29 mouse cellular contexts compared by ENCODE assay signal in genomic region chr16:44774201-44774600, GRCm38 (mm10). TPM values are rescaled to one million over a fixed set of nuclear protein-coding genes. Genes with fewer than 3 reads are reported as not detected.
DNase-seq lines count a peak whose midpoint lies in the region; ATAC-seq and TF ChIP-seq lines count a peak whose summit lies in the region.
"Had no signal": no experiment of that assay in that cellular context is flagged by ENCODE, and none has a peak within 500 bp of the region (broad histone marks: within the 10 kb centered on the region; RNA-seq: fewer than 3 reads in every experiment).

No protein-coding gene starts in this region.

- no peak overlapping the region for H3K27ac ChIP-seq in CH12.LX (ENCODE audit: insufficient read depth, low read depth)
- H3K27ac ChIP-seq in layer of hippocampus, adult 2 months, result no peak overlapping the region
- H3K27ac ChIP-seq: embryonic facial prominence, embryonic 13.5 days; embryonic facial prominence, embryonic 15.5 days; forebrain, embryonic 10.5 days; forebrain, embryonic 12.5 days had no signal

- ATAC-seq in activated CD4-positive, CD25-positive, alpha-beta regulatory T cell, adult 4 months, result peak; percentile 58
- peak; percentile 49 for ATAC-seq in inflammation-experienced regulatory T-cells, adult 6 months
- ATAC-seq: forebrain, embryonic 14.5 days; forebrain, embryonic 16.5 days; Patski had no signal

- no peak overlapping the region for H3K9ac ChIP-seq in CH12.LX (ENCODE audit: insufficient read depth, low read depth)
- H3K9ac ChIP-seq: embryonic facial prominence, embryonic 13.5 days; embryonic facial prominence, embryonic 15.5 days; forebrain, embryonic 12.5 days had no signal

- no peak for TF ChIP-seq CTCF in CH12.LX (conservative IDR thresholded peaks at IDR 0.05 in 1 of 2, IDR thresholded peaks at IDR 0.05 in 1 of 2; ENCODE audit: low read depth in 2 of 2, low read length in 2 of 2)
- TF ChIP-seq CTCF in layer of hippocampus, adult 2 months (conservative IDR thresholded peaks at IDR 0.05), result no peak

- dilution Hi-C loops in CH12.LX (cut with MboI; ENCODE audit: extremely low pct_ligation_motif_present, extremely low pct_unique_long_range_greater_than_20kb, low sequenced_read_pairs), result no loop called here

- no peaks in the 10 kb centered on the region for H3K36me3 ChIP-seq in CH12.LX (replicated peaks in 1 of 2; ENCODE audit: control insufficient read depth in 1 of 2, insufficient read depth in 1 of 2, low read length in 1 of 2)
- H3K36me3 ChIP-seq: embryonic facial prominence, embryonic 13.5 days; embryonic facial prominence, embryonic 15.5 days; forebrain, embryonic 10.5 days; forebrain, embryonic 12.5 days had no signal

- no peaks in the 10 kb centered on the region for H3K79me2 ChIP-seq in CH12.LX (replicated peaks; ENCODE audit: control insufficient read depth, extremely low read depth, insufficient read depth, poor library complexity, severe bottlenecking)

- no peak overlapping the region for H3K4me2 ChIP-seq in CH12.LX (ENCODE audit: insufficient read depth, low read depth, poor library complexity, severe bottlenecking)
- H3K4me2 ChIP-seq: embryonic facial prominence, embryonic 13.5 days; embryonic facial prominence, embryonic 15.5 days; forebrain, embryonic 12.5 days had no signal

- in situ Hi-C loops in CH12.LX (cut with MboI; ENCODE audit: low pct_ligation_motif_present, low pct_unique_long_range_greater_than_20kb, low sequenced_read_pairs), result no loop called here

- no peaks in the 10 kb centered on the region for H3K9me3 ChIP-seq in CH12.LX (replicated peaks; ENCODE audit: low read length)
- H3K9me3 ChIP-seq: embryonic facial prominence, embryonic 13.5 days; embryonic facial prominence, embryonic 15.5 days; forebrain, embryonic 10.5 days; forebrain, embryonic 12.5 days had no signal

- no peak overlapping the region for H3K4me3 ChIP-seq in CH12.LX (replicated peaks in 1 of 3; ENCODE audit: low read depth in 2 of 3, low read length in 2 of 3, poor library complexity in 1 of 3)
- H3K4me3 ChIP-seq in layer of hippocampus, adult 2 months, result no peak overlapping the region
- H3K4me3 ChIP-seq: embryonic facial prominence, embryonic 13.5 days; embryonic facial prominence, embryonic 15.5 days; erythroblast, embryonic 14.5 days; forebrain, embryonic 10.5 days; forebrain, embryonic 12.5 days had no signal

- peaks cover 0 to 22% of the 10 kb centered on the region in 2 experiments; a peak in 2 of 4 replicates for H3K4me1 ChIP-seq in CH12.LX (ENCODE audit: control insufficient read depth in 1 of 2, insufficient read depth in 2 of 2)
- H3K4me1 ChIP-seq: embryonic facial prominence, embryonic 13.5 days; embryonic facial prominence, embryonic 15.5 days; forebrain, embryonic 10.5 days; forebrain, embryonic 12.5 days had no signal

- no peaks in the 10 kb centered on the region for H3K27me3 ChIP-seq in CH12.LX (replicated peaks)
- H3K27me3 ChIP-seq: embryonic facial prominence, embryonic 13.5 days; embryonic facial prominence, embryonic 15.5 days; forebrain, embryonic 12.5 days; Patski had no signal

- no peak for TF ChIP-seq RAD21 in CH12.LX (IDR thresholded peaks at IDR 0.05; ENCODE audit: low read depth, low read length)

- intact Hi-C loops in heart, postnatal 14 days (cut with DNase I), result no loop called here

- TF ChIP-seq POLR2A in CH12.LX (IDR thresholded peaks at IDR 0.05; ENCODE audit: low read depth, low read length), result no peak

- 0 out of 2 replicates have a peak, but pooled peaks have one; percentile 15 for TF ChIP-seq EP300 in CH12.LX (IDR thresholded peaks at IDR 0.05; ENCODE audit: low read length)

- DNase-seq in CD4-positive, CD25-positive, alpha-beta regulatory T cell, adult 2 months (ENCODE audit: low read depth, low spot score), result peak; percentile 59
- DNase-seq in CH12.LX (ENCODE audit: extremely low read depth), result peak; percentile 53
- DNase-seq in testis, postnatal 10 days (ENCODE audit: low spot score), result no peak
- no peak for DNase-seq in heart, postnatal 14 days
- no peak for DNase-seq in layer of hippocampus, adult 2 months (ENCODE audit: low spot score in 2 of 2)
- DNase-seq in heart, postnatal 4 days, result no peak
- DNase-seq: adrenal gland, adult 2 months; adrenal gland, postnatal 10 days; adrenal gland, postnatal 25 days; cerebellum, adult 11 months; cerebellum, adult 18-20 months; cerebellum, adult 8-10 months; cerebellum, adult 9-11 months; cerebellum, postnatal 14 days; embryo, embryonic 11 days had no signal

TF ChIP-seq in CH12.LX, 34 proteins besides CTCF, POLR2A, EP300 and RAD21:
- TF ChIP-seq IRF4 (IDR thresholded peaks at IDR 0.05; ENCODE audit: low read depth, low read length) (no peak), ELF1 (IDR thresholded peaks at IDR 0.05; ENCODE audit: low read depth, low read length) (no peak), JUN (IDR thresholded peaks at IDR 0.05; ENCODE audit: insufficient read depth, low read depth, low read length) (no peak), NELFE (IDR thresholded peaks at IDR 0.05; ENCODE audit: low read depth, low read length) (no peak), MAFK (IDR thresholded peaks at IDR 0.05; ENCODE audit: insufficient replicate concordance, low read length) (no peak), POLR2AphosphoS2 (IDR thresholded peaks at IDR 0.05; ENCODE audit: low read depth, low read length) (no peak), ETS1 (conservative IDR thresholded peaks at IDR 0.05; ENCODE audit: low read depth, low read length) (peak; percentile 40; the same call in 1 of the 2 replicates), BHLHE40 (IDR thresholded peaks at IDR 0.05; ENCODE audit: low read depth, low read length) (peak; percentile 21; the same call in 1 of the 2 replicates), ZMIZ1 (IDR thresholded peaks at IDR 0.05; ENCODE audit: low read depth, low read length) (no peak), CHD2 (IDR thresholded peaks at IDR 0.05; ENCODE audit: low read length) (no peak), HCFC1 (IDR thresholded peaks at IDR 0.05; ENCODE audit: low read depth, low read length) (no peak), ZC3H11A (IDR thresholded peaks at IDR 0.05; ENCODE audit: low read depth, low read length) (no peak), MXI1 (IDR thresholded peaks at IDR 0.05; ENCODE audit: low read depth, low read length) (no peak), SMC3 (IDR thresholded peaks at IDR 0.05; ENCODE audit: low read depth, low read length) (no peak), CHD1 (IDR thresholded peaks at IDR 0.05; ENCODE audit: low read depth, low read length) (no peak), NRF1 (IDR thresholded peaks at IDR 0.05; ENCODE audit: low read depth, low read length) (no peak)

RNA-seq across cellular contexts. Expression of gene Cd200r1, which starts 8.7 kb away (rescaled TPM):
- 1.2 and 2.2 TPM in 2 replicates for total RNA-seq in CH12.LX (2012; rRNA removed)
- total RNA-seq in CH12.LX (2014; rRNA removed), result 5.3 and 5.4 TPM in 2 replicates
- 1.3 and 2.5 TPM in 2 replicates for polyA plus RNA-seq in CH12.LX (2012; ENCODE audit: insufficient read length, low read depth)
- 10 to 100 TPM; 39.1 to 40.4 TPM for polyA plus RNA-seq in activated CD4-positive, CD25-positive, alpha-beta regulatory T cell, adult 4 months (2017; shearing (Covaris generic))
- 10 to 100 TPM; 48.8 to 73.3 (median 51.9) TPM for polyA plus RNA-seq in inflammation-experienced regulatory T-cells, adult 6 months (2017; shearing (Covaris generic))
- under 1 TPM; 0.33 to 0.66 TPM for total RNA-seq in heart, postnatal 14 days (2021)
- under 1 TPM in 1 of 2 experiments, not detected in 1; 0.26 TPM for total RNA-seq in layer of hippocampus, adult 2 months (2021)
- total RNA-seq in heart, postnatal 4 days (2021), result under 1 TPM; 0.36 to 0.50 TPM
- total RNA-seq: adrenal gland, postnatal 25 days had no signal
- polyA plus RNA-seq: C2C12; erythroblast, embryonic 14.5 days had no signal

RNA-seq across cellular contexts. Expression of gene Gtpbp8, which starts 28.0 kb away (rescaled TPM):
- total RNA-seq in CH12.LX (2012; rRNA removed) (19.6 and 20.9 TPM in 2 replicates), CH12.LX (2014; rRNA removed) (38.8 and 44.1 TPM in 2 replicates)
- 24.2 and 28.1 TPM in 2 replicates for polyA plus RNA-seq in CH12.LX (2012; ENCODE audit: insufficient read length, low read depth)
- polyA plus RNA-seq in activated CD4-positive, CD25-positive, alpha-beta regulatory T cell, adult 4 months (2017; shearing (Covaris generic)), result 10 to 100 TPM; 34.5 to 43.4 TPM
- polyA plus RNA-seq in inflammation-experienced regulatory T-cells, adult 6 months (2017; shearing (Covaris generic)), result 10 to 100 TPM; 25.0 to 48.9 (median 38.8) TPM
- 10 to 100 TPM; 10.2 to 12.5 TPM for total RNA-seq in heart, postnatal 14 days (2021)
- total RNA-seq in layer of hippocampus, adult 2 months (2021), result 10 to 100 TPM; 29.6 to 31.9 TPM
- total RNA-seq in heart, postnatal 4 days (2021), result 10 to 100 TPM; 12.4 to 16.9 TPM

RNA-seq across cellular contexts. Expression of gene Cd200r4, which starts 37.3 kb away (rescaled TPM):
- total RNA-seq in CH12.LX (2012; rRNA removed) (0.59 and 1.1 TPM in 2 replicates), CH12.LX (2014; rRNA removed) (0.89 and 1.2 TPM in 2 replicates)
- 0.57 and 0.76 TPM in 2 replicates for polyA plus RNA-seq in CH12.LX (2012; ENCODE audit: insufficient read length, low read depth)
- 1 to 10 TPM; 4.5 to 5.4 TPM for polyA plus RNA-seq in activated CD4-positive, CD25-positive, alpha-beta regulatory T cell, adult 4 months (2017; shearing (Covaris generic))
- polyA plus RNA-seq in inflammation-experienced regulatory T-cells, adult 6 months (2017; shearing (Covaris generic)), result 10 to 100 TPM in 1 of 3 experiments, 1 to 10 TPM in 2; 4.9 to 16.5 (median 6.0) TPM
- not detected for total RNA-seq in heart, postnatal 14 days (2021)
- total RNA-seq in layer of hippocampus, adult 2 months (2021), result not detected
- not detected for total RNA-seq in heart, postnatal 4 days (2021)
- total RNA-seq: adrenal gland, adult 2 months; adrenal gland, postnatal 25 days; adrenal gland, postnatal 4 days; ES-E14 had no signal
- polyA plus RNA-seq: C2C12; embryonic facial prominence, embryonic 11.5 days; embryonic facial prominence, embryonic 13.5 days; erythroblast, embryonic 14.5 days; forebrain, embryonic 14.5 days; forebrain, embryonic 16.5 days; Patski had no signal

RNA-seq across cellular contexts. Expression of gene Nepro, which starts 50.1 kb away (rescaled TPM):
- 14.0 and 17.5 TPM in 2 replicates for total RNA-seq in CH12.LX (2012; rRNA removed)
- total RNA-seq in CH12.LX (2014; rRNA removed), result 35.4 and 42.2 TPM in 2 replicates
- 34.2 and 34.5 TPM in 2 replicates for polyA plus RNA-seq in CH12.LX (2012; ENCODE audit: insufficient read length, low read depth)
- 1 to 10 TPM; 5.7 to 5.8 TPM for polyA plus RNA-seq in activated CD4-positive, CD25-positive, alpha-beta regulatory T cell, adult 4 months (2017; shearing (Covaris generic))
- polyA plus RNA-seq in inflammation-experienced regulatory T-cells, adult 6 months (2017; shearing (Covaris generic)), result 1 to 10 TPM; 5.5 to 8.2 (median 7.4) TPM
- total RNA-seq in heart, postnatal 14 days (2021), result 1 to 10 TPM; 4.6 to 7.2 TPM
- 1 to 10 TPM; 5.7 to 6.5 TPM for total RNA-seq in layer of hippocampus, adult 2 months (2021)
- 1 to 10 TPM; 6.9 to 7.0 TPM for total RNA-seq in heart, postnatal 4 days (2021)

Comparison
In these comparisons a context has a peak if more than half of its experiments do, and no peak if none do; other contexts are left out.
1. DNase-seq: peak in CD4-positive, CD25-positive, alpha-beta regulatory T cell, adult 2 months (single experiment) and CH12.LX (single experiment); none in testis, postnatal 10 days (single experiment), heart, postnatal 14 days (0 of 2), layer of hippocampus, adult 2 months (0 of 2) and heart, postnatal 4 days (single experiment).